Mouse (Mus musculus) testis, adult 2 months (tissue): ENCODE data around the gene Lamp5.

Source experiments
- CTCF ChIP-seq: fragments of 200-500 bp; IDR thresholded peaks from 2 replicates; pipeline ENCODE4 v1.5.1; 2012; ENCODE audit warnings: low read depth, mild to moderate bottlenecking, inconsistent platforms, low read length, moderate library complexity; ENCODE audit not compliant: control insufficient read depth, insufficient read depth, insufficient replicate concordance
- POLR2A ChIP-seq: fragments of 200-500 bp; IDR thresholded peaks from 2 replicates; pipeline ENCODE4 v1.6.1; 2012; ENCODE audit warnings: low read depth, mild to moderate bottlenecking, inconsistent platforms, low read length, moderate library complexity; ENCODE audit not compliant: control insufficient read depth

- TF ChIP-seq POLR2A (no peak), CTCF (no peak)
Measured at GRCm38 (mm10) chr2:136012759-136013158, 39.3 kb upstream of the Lamp5 start.
